Mouse (Mus musculus) lung, embryonic 15.5 days (tissue): ENCODE results near the gene Cacna1c. TPM values are rescaled to one million over a fixed set of nuclear protein-coding genes. Genes with fewer than 3 reads are reported as not detected.

Experiments
- ATAC-seq: fragments of 200-750 bp; cut with Nextera tagmentation; 2 replicates; pipeline ENCODE4 v1.8.0; 2017; ENCODE audit warnings: moderate number of reproducible peaks, borderline replicate concordance; ENCODE audit not compliant: low FRiP score, low TSS enrichment; ENCODE audit errors: extremely low read depth
- H3K27ac ChIP-seq: fragments of 300-500 bp; sonication (generic); 2 replicates; pipeline ENCODE4 v1.5.1; 2015; ENCODE audit warnings: moderate library complexity, mild to moderate bottlenecking, inconsistent platforms
- H3K27me3 ChIP-seq: fragments of 300-500 bp; sonication (generic); 2 replicates; pipeline ENCODE4 v1.6.1; 2015; ENCODE audit warnings: inconsistent platforms
- H3K36me3 ChIP-seq: fragments of 300-500 bp; sonication (generic); 2 replicates; pipeline ENCODE4 v1.6.1; 2015; ENCODE audit warnings: inconsistent platforms
- H3K4me1 ChIP-seq: fragments of 300-500 bp; sonication (generic); 2 replicates; pipeline ENCODE4 v1.6.1; 2015; ENCODE audit warnings: inconsistent platforms
- H3K4me2 ChIP-seq: fragments of 300-500 bp; sonication (generic); 2 replicates; pipeline ENCODE4 v1.6.1; 2015; ENCODE audit warnings: inconsistent platforms, mild to moderate bottlenecking, moderate library complexity
- H3K4me3 ChIP-seq: fragments of 300-500 bp; sonication (generic); 2 replicates; pipeline ENCODE4 v1.5.1; 2015; ENCODE audit warnings: mild to moderate bottlenecking, inconsistent platforms
- H3K9ac ChIP-seq: fragments of 300-500 bp; sonication (generic); 2 replicates; pipeline ENCODE4 v1.6.1; 2015; ENCODE audit warnings: inconsistent platforms
- H3K9me3 ChIP-seq: fragments of 300-500 bp; sonication (generic); 2 replicates; pipeline ENCODE4 v1.6.1; 2016; ENCODE audit warnings: inconsistent platforms
- WGBS: fragments of 180-500 bp; shearing (Covaris S2); methylation state at CpG from one replicate; pipeline ENCODE4 v1.1.7; 2015; 5-methylcytosine and 5-hydroxymethylcytosine counted together
- polyA plus RNA-seq: library from polyadenylated mRNA; unstranded; fragments of >200 nt; fragmentation: Nextera tagmentation; extraction: Ambion mirVana; gene quantifications from 2 replicates; pipeline ENCODE4 v1.2.1, GENCODE M21; 2015

Gene Cacna1c
- polyA plus RNA-seq, 1 experiment from 2014 or later: 8.4 TPM

GRCm38 (mm10) chr6:118805139-118805538 is 391.1 kb downstream of the Cacna1c start:
- no peak overlapping the region for H3K4me3 ChIP-seq
- no peak overlapping the region for H3K27ac ChIP-seq
- WGBS: 77% methylated on average over 4 of the region's 4 CpGs
- no peaks in the 10 kb centered on the region for H3K36me3 ChIP-seq
- ATAC-seq: no peak
- no peak overlapping the region for H3K9ac ChIP-seq
- peaks cover 7% of the 10 kb centered on the region; the same call in 1 of the 2 replicates for H3K4me1 ChIP-seq
- H3K27me3 ChIP-seq: no peaks in the 10 kb centered on the region
- H3K4me2 ChIP-seq: no peak overlapping the region
- H3K9me3 ChIP-seq: no peaks in the 10 kb centered on the region

GRCm38 (mm10) chr6:118802286-118802685 is 393.9 kb downstream of the Cacna1c start:
- no peak overlapping the region for H3K9ac ChIP-seq
- WGBS: 51% methylated on average over 11 of the region's 11 CpGs
- H3K27ac ChIP-seq: no peak overlapping the region
- no peak overlapping the region for H3K4me2 ChIP-seq
- H3K9me3 ChIP-seq: no peaks in the 10 kb centered on the region
- H3K4me3 ChIP-seq: no peak overlapping the region
- H3K36me3 ChIP-seq: no peaks in the 10 kb centered on the region
- H3K27me3 ChIP-seq: no peaks in the 10 kb centered on the region
- H3K4me1 ChIP-seq: peaks cover 7% of the 10 kb centered on the region; the same call in 1 of the 2 replicates
- ATAC-seq: no peak

- Histone ChIP-seq H3K4me2 (no peak overlapping the region), H3K36me3 (no peaks in the 10 kb centered on the region), H3K9ac (no peak overlapping the region), H3K27me3 (no peaks in the 10 kb centered on the region), H3K4me1 (peaks cover 22% of the 10 kb centered on the region), H3K4me3 (no peak overlapping the region), H3K9me3 (no peaks in the 10 kb centered on the region), H3K27ac (no peak overlapping the region)
- no peak for ATAC-seq
- WGBS: 93% methylated on average over 4 of the region's 4 CpGs
These were observed 399.8 kb downstream of the Cacna1c start for GRCm38 (mm10) chr6:118796393-118796792.

- no peaks in the 10 kb centered on the region for H3K9me3 ChIP-seq
- no peak overlapping the region for H3K27ac ChIP-seq
- H3K36me3 ChIP-seq: no peaks in the 10 kb centered on the region
- ATAC-seq: no peak
- no peak overlapping the region for H3K4me3 ChIP-seq
- H3K9ac ChIP-seq: no peak overlapping the region
- no peak overlapping the region for H3K4me2 ChIP-seq
- no peaks in the 10 kb centered on the region for H3K27me3 ChIP-seq
- H3K4me1 ChIP-seq: peaks cover 24% of the 10 kb centered on the region
These were observed 400.5 kb downstream of the Cacna1c start for GRCm38 (mm10) chr6:118795716-118796115.

DNA sequence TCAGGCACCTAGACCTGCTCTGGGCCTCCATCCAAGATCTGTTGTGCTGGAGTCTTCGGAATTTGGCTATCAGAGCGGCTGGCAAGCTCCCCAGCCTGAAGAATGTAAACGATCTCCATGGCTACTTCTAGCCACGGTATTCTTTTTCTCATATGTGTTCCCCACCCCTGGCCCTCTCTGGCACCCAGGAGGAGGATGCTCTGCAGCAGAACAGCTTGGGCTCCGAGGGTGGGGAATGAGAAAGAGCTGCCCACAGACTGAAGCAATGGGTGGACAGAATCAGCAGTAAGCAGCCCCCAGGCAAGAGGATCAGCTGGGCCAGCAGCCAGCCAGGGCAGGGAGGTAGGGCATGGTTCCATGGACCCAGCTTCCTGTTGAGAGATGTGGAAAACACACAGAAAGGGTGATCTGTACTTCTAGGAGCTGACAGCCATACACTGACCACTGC is 404.3 kb downstream of the Cacna1c start:
- Histone ChIP-seq H3K4me2 (peak overlapping the region; percentile 15; the same call in 1 of the 2 replicates), H3K27me3 (no peaks in the 10 kb centered on the region), H3K4me1 (peaks cover 22% of the 10 kb centered on the region), H3K27ac (peak overlapping the region; percentile 71), H3K9ac (no peak overlapping the region), H3K36me3 (no peaks in the 10 kb centered on the region), H3K9me3 (no peaks in the 10 kb centered on the region), H3K4me3 (no peak overlapping the region)
- ATAC-seq: peak; percentile 78; the same call in 1 of the 2 replicates
- WGBS: 7% methylated on average over 5 of the region's 5 CpGs

DNA sequence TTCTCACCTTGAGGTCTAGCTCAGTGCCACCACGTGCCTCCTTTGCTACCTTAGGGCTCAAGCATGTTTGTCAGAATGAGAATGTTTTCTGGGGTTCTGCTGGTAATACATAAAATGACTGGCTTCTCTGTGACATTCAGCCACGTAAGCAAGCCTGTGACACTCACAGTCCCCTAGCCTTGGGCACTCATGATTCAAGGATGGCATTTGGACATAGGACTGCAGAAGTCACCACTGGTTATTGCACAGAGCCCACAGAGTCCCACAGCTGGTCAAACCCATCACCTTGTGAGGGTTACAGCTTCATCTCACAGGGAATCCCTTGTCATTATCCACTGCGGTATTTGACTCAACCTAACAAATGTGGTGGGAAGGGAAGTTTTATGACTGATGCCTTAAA is 408.3 kb downstream of the Cacna1c start:
- no peaks in the 10 kb centered on the region for H3K9me3 ChIP-seq
- ATAC-seq: no peak
- no peak overlapping the region for H3K4me2 ChIP-seq
- no peak overlapping the region for H3K9ac ChIP-seq
- 87% methylated on average over 3 of the region's 3 CpGs for WGBS
- no peaks in the 10 kb centered on the region for H3K27me3 ChIP-seq
- peaks cover 19% of the 10 kb centered on the region for H3K4me1 ChIP-seq
- no peaks in the 10 kb centered on the region for H3K36me3 ChIP-seq
- H3K27ac ChIP-seq: no peak overlapping the region
- H3K4me3 ChIP-seq: no peak overlapping the region

DNA sequence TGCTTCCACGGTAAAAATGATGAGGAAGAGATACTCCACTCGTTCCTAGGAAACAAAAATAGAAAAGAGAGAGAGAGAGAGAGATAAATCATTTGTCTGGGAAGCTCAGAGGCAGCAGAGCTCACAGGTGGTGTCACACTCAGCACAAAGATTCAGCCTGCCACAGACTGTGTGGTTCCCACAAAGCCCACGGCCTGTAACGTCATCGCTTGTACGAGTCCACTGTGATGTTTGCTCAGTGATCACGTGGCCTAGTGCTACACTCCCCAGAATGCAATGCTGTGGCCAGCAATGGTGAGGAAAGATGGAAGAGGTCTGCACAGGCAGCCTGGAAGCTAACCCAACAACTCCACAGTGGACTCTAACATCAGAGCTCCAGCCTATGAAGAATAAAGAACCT is 415.9 kb downstream of the Cacna1c start:
- Histone ChIP-seq H3K36me3 (no peaks in the 10 kb centered on the region), H3K4me1 (peaks cover 7% of the 10 kb centered on the region; the same call in 1 of the 2 replicates), H3K9me3 (no peaks in the 10 kb centered on the region), H3K4me2 (no peak overlapping the region), H3K9ac (no peak overlapping the region), H3K27me3 (no peaks in the 10 kb centered on the region), H3K27ac (no peak overlapping the region), H3K4me3 (no peak overlapping the region)
- WGBS: 55% methylated on average over 7 of the region's 7 CpGs
- ATAC-seq: no peak

- peaks cover 6% of the 10 kb centered on the region; the same call in 1 of the 2 replicates for H3K36me3 ChIP-seq
- H3K27me3 ChIP-seq: no peaks in the 10 kb centered on the region
- no peak overlapping the region for H3K4me2 ChIP-seq
- no peaks in the 10 kb centered on the region for H3K9me3 ChIP-seq
- no peak for ATAC-seq
- no peak overlapping the region for H3K9ac ChIP-seq
- H3K4me3 ChIP-seq: no peak overlapping the region
- H3K4me1 ChIP-seq: peaks cover 7% of the 10 kb centered on the region; the same call in 1 of the 2 replicates
- H3K27ac ChIP-seq: no peak overlapping the region
- 78% methylated on average over 8 of the region's 8 CpGs for WGBS
These were observed 417.0 kb downstream of the Cacna1c start for GRCm38 (mm10) chr6:118779201-118779600.

- H3K36me3 ChIP-seq: peaks cover 6% of the 10 kb centered on the region; the same call in 1 of the 2 replicates
- no peak overlapping the region for H3K27ac ChIP-seq
- no peak for ATAC-seq
- H3K9me3 ChIP-seq: no peaks in the 10 kb centered on the region
- no peak overlapping the region for H3K9ac ChIP-seq
- no peaks in the 10 kb centered on the region for H3K27me3 ChIP-seq
- 70% methylated on average over 8 of the region's 8 CpGs for WGBS
- H3K4me2 ChIP-seq: no peak overlapping the region
- no peak overlapping the region for H3K4me3 ChIP-seq
- H3K4me1 ChIP-seq: peaks cover 7% of the 10 kb centered on the region; the same call in 1 of the 2 replicates
These were observed 418.8 kb downstream of the Cacna1c start for GRCm38 (mm10) chr6:118777457-118777856.

- H3K9me3 ChIP-seq: no peaks in the 10 kb centered on the region
- peaks cover 6% of the 10 kb centered on the region; the same call in 1 of the 2 replicates for H3K36me3 ChIP-seq
- no peak overlapping the region for H3K4me3 ChIP-seq
- peaks cover 7% of the 10 kb centered on the region; the same call in 1 of the 2 replicates for H3K4me1 ChIP-seq
- no peaks in the 10 kb centered on the region for H3K27me3 ChIP-seq
- 57% methylated on average over 9 of the region's 9 CpGs for WGBS
- peak; percentile 33; the same call in 1 of the 2 replicates for ATAC-seq
- H3K9ac ChIP-seq: no peak overlapping the region
- H3K4me2 ChIP-seq: no peak overlapping the region
- H3K27ac ChIP-seq: no peak overlapping the region
These were observed 419.8 kb downstream of the Cacna1c start for GRCm38 (mm10) chr6:118776459-118776858.

GRCm38 (mm10) chr6:118772581-118772980 is 423.6 kb downstream of the Cacna1c start:
- WGBS: 92% methylated on average over 6 of the region's 6 CpGs
- Histone ChIP-seq H3K27ac (no peak overlapping the region), H3K27me3 (no peaks in the 10 kb centered on the region), H3K36me3 (peaks cover 6% of the 10 kb centered on the region; the same call in 1 of the 2 replicates), H3K4me3 (no peak overlapping the region), H3K4me2 (no peak overlapping the region), H3K9ac (no peak overlapping the region), H3K4me1 (peaks cover 7% of the 10 kb centered on the region; the same call in 1 of the 2 replicates), H3K9me3 (no peaks in the 10 kb centered on the region)
- ATAC-seq: no peak

GRCm38 (mm10) chr6:118771121-118771520 is 425.1 kb downstream of the Cacna1c start:
- Histone ChIP-seq H3K9ac (no peak overlapping the region), H3K27me3 (no peaks in the 10 kb centered on the region), H3K9me3 (no peaks in the 10 kb centered on the region), H3K36me3 (peaks cover 6% of the 10 kb centered on the region; the same call in 1 of the 2 replicates), H3K4me3 (no peak overlapping the region), H3K4me2 (no peak overlapping the region), H3K27ac (no peak overlapping the region), H3K4me1 (0 out of 2 replicates have a peak, but pooled peaks cover 1% of the 10 kb centered on the region)
- no peak for ATAC-seq
- whole genome bisulfite sequencing: 65% methylated on average over 4 of the region's 4 CpGs
